Comparison of ENCODE assay signal across 21 mouse cellular contexts in the genomic region with DNA sequence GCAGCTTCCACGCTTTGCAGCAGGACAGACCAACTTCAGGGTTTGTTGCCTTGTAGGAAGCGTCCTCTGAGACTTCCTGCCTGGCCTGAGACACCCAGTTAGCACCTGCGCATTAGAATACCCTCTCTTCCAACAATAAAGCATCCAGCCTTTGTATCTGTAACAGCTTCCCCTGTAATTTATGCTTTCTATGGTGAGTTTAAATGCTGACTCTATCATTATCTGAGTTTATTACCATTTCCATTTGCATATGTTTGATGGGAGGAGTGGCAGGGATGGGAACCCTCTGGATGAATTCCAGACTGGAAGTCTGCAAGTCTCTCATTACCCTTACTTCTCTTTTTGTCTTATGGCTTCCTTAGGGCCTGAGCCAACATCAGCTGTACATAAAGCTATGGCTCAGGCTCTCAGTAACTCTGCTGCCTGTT.
DNase-seq lines count a peak whose midpoint lies in the region; ATAC-seq and TF ChIP-seq lines count a peak whose summit lies in the region.
"Had no signal": no experiment of that assay in that cellular context is flagged by ENCODE, and none has a peak within 500 bp of the region (broad histone marks: within the 10 kb centered on the region; RNA-seq: fewer than 3 reads in every experiment).

No protein-coding gene starts in this region.

- H3K4me2 ChIP-seq in midbrain, embryonic 16.5 days (ENCODE audit: low read length), result no peak overlapping the region
- no peak overlapping the region for H3K4me2 ChIP-seq in forebrain, embryonic 16.5 days (ENCODE audit: low read length)
- H3K4me2 ChIP-seq: embryonic facial prominence, embryonic 15.5 days; hindbrain, embryonic 14.5 days; intestine, embryonic 15.5 days had no signal

- TF ChIP-seq CTCF in kidney, adult 2 months (conservative IDR thresholded peaks at IDR 0.05; ENCODE audit: insufficient read depth, insufficient read length, low read depth, low read length), result no peak

- H3K36me3 ChIP-seq in midbrain, embryonic 16.5 days (ENCODE audit: control insufficient read depth, insufficient read depth, low read length), result no peaks in the 10 kb centered on the region
- no peaks in the 10 kb centered on the region for H3K36me3 ChIP-seq in midbrain, embryonic 10.5 days
- H3K36me3 ChIP-seq in forebrain, embryonic 16.5 days (ENCODE audit: control insufficient read depth, insufficient read depth), result no peaks in the 10 kb centered on the region
- H3K36me3 ChIP-seq in kidney, adult 2 months (ENCODE audit: control insufficient read depth, insufficient read depth, low read length), result no peaks in the 10 kb centered on the region
- H3K36me3 ChIP-seq: embryonic facial prominence, embryonic 15.5 days; heart, embryonic 10.5 days; intestine, embryonic 15.5 days; limb, embryonic 10.5 days had no signal

- WGBS in midbrain, embryonic 16.5 days, result 48% methylated on average over 3 of the region's 3 CpGs
- 57% methylated on average over 3 of the region's 3 CpGs for WGBS in midbrain, embryonic 10.5 days
- 12% methylated on average over 3 of the region's 3 CpGs for WGBS in forebrain, embryonic 16.5 days
- WGBS in kidney, adult 2 months, result 28% methylated on average over 3 of the region's 3 CpGs

- no peak for DNase-seq in midbrain, embryonic 10.5 days (ENCODE audit: low spot score)
- DNase-seq in brain, adult 2 months (ENCODE audit: low read depth, low spot score), result peak; percentile 61
- no peak for DNase-seq in spleen, postnatal 14 days (ENCODE audit: low spot score in 2 of 2)
- no peak for DNase-seq in kidney, adult 2 months
- DNase-seq in urinary bladder, postnatal 36 days (ENCODE audit: low spot score in 2 of 2), result no peak
- DNase-seq: adrenal gland, postnatal 25 days; cerebellum, adult 2 months; cerebellum, postnatal 36 days; kidney, postnatal 36 days; liver, postnatal 0 days; lung, postnatal 14 days; right cerebral cortex, postnatal 14 days; thymus, adult 2 months had no signal

- no peak overlapping the region for H3K9ac ChIP-seq in midbrain, embryonic 16.5 days (ENCODE audit: low read depth, low read length)
- no peak overlapping the region for H3K9ac ChIP-seq in forebrain, embryonic 16.5 days (replicated peaks; ENCODE audit: low read depth, low read length)
- H3K9ac ChIP-seq: embryonic facial prominence, embryonic 15.5 days; hindbrain, embryonic 14.5 days; intestine, embryonic 15.5 days; liver, postnatal 0 days had no signal

- no peak overlapping the region for H3K4me3 ChIP-seq in midbrain, embryonic 16.5 days (ENCODE audit: low read depth, low read length)
- no peak overlapping the region for H3K4me3 ChIP-seq in midbrain, embryonic 10.5 days
- H3K4me3 ChIP-seq in forebrain, embryonic 16.5 days (replicated peaks; ENCODE audit: low read length), result no peak overlapping the region
- no peak overlapping the region for H3K4me3 ChIP-seq in kidney, adult 2 months (ENCODE audit: insufficient read depth, low read depth, low read length)
- H3K4me3 ChIP-seq: embryonic facial prominence, embryonic 15.5 days; heart, embryonic 10.5 days; intestine, embryonic 15.5 days; left cerebral cortex, adult 2 months; limb, embryonic 10.5 days had no signal

- ATAC-seq in midbrain, embryonic 16.5 days, result no peak
- peak; percentile 76 for ATAC-seq in forebrain, embryonic 16.5 days
- ATAC-seq: intestine, embryonic 15.5 days; liver, postnatal 0 days had no signal

- TF ChIP-seq POLR2A in kidney, adult 2 months (IDR thresholded peaks at IDR 0.05; ENCODE audit: low read depth, low read length), result no peak

- H3K27ac ChIP-seq in midbrain, embryonic 16.5 days (ENCODE audit: low read length), result peak overlapping the region; percentile 37; the same call in 1 of the 2 replicates
- H3K27ac ChIP-seq in midbrain, embryonic 10.5 days (replicated peaks), result no peak overlapping the region
- peak overlapping the region; percentile 94 for H3K27ac ChIP-seq in forebrain, embryonic 16.5 days (ENCODE audit: low read length)
- no peak overlapping the region for H3K27ac ChIP-seq in kidney, adult 2 months (ENCODE audit: insufficient read depth, low read depth, low read length)
- H3K27ac ChIP-seq: embryonic facial prominence, embryonic 15.5 days; heart, embryonic 10.5 days; hindbrain, embryonic 14.5 days; intestine, embryonic 15.5 days; left cerebral cortex, adult 2 months; limb, embryonic 10.5 days had no signal

- H3K9me3 ChIP-seq in midbrain, embryonic 16.5 days (replicated peaks; ENCODE audit: control insufficient read depth, low read length, poor library complexity, severe bottlenecking), result no peaks in the 10 kb centered on the region
- no peaks in the 10 kb centered on the region for H3K9me3 ChIP-seq in midbrain, embryonic 10.5 days (replicated peaks)
- no peaks in the 10 kb centered on the region for H3K9me3 ChIP-seq in forebrain, embryonic 16.5 days (ENCODE audit: control insufficient read depth, low read length)
- H3K9me3 ChIP-seq: embryonic facial prominence, embryonic 15.5 days; heart, embryonic 10.5 days; intestine, embryonic 15.5 days; limb, embryonic 10.5 days had no signal

- peaks cover 8% of the 10 kb centered on the region for H3K4me1 ChIP-seq in midbrain, embryonic 16.5 days (ENCODE audit: control insufficient read depth, insufficient read depth, low read length)
- peaks cover 15% of the 10 kb centered on the region for H3K4me1 ChIP-seq in midbrain, embryonic 10.5 days
- peaks cover 26% of the 10 kb centered on the region for H3K4me1 ChIP-seq in forebrain, embryonic 16.5 days (replicated peaks; ENCODE audit: control insufficient read depth, insufficient read depth, low read length)
- H3K4me1 ChIP-seq in kidney, adult 2 months (ENCODE audit: control insufficient read depth, insufficient read depth, low read length), result no peaks in the 10 kb centered on the region
- H3K4me1 ChIP-seq: embryonic facial prominence, embryonic 15.5 days; heart, embryonic 10.5 days; intestine, embryonic 15.5 days; limb, embryonic 10.5 days had no signal

- H3K27me3 ChIP-seq in midbrain, embryonic 16.5 days (ENCODE audit: control insufficient read depth, insufficient read depth, low read depth, low read length), result no peaks in the 10 kb centered on the region
- H3K27me3 ChIP-seq in midbrain, embryonic 10.5 days (ENCODE audit: low read depth, poor library complexity, severe bottlenecking), result no peaks in the 10 kb centered on the region
- H3K27me3 ChIP-seq in forebrain, embryonic 16.5 days (replicated peaks; ENCODE audit: control insufficient read depth, insufficient read depth, low read length), result no peaks in the 10 kb centered on the region
- no peaks in the 10 kb centered on the region for H3K27me3 ChIP-seq in kidney, adult 2 months (replicated peaks; ENCODE audit: control insufficient read depth, insufficient read depth, low read length)
- H3K27me3 ChIP-seq: embryonic facial prominence, embryonic 15.5 days; intestine, embryonic 15.5 days had no signal

Comparison
In these comparisons a context has a peak if more than half of its experiments do, and no peak if none do; other contexts are left out.
1. H3K27ac ChIP-seq: peak in midbrain, embryonic 16.5 days (single experiment) and forebrain, embryonic 16.5 days (single experiment); none in midbrain, embryonic 10.5 days (single experiment) and kidney, adult 2 months (single experiment).